Mouse (Mus musculus): ENCODE data around the gene Slc22a12. TPM values are rescaled to one million over a fixed set of nuclear protein-coding genes. Genes with fewer than 3 reads are reported as not detected.

The Slc22a12 gene
- total RNA-seq, 1 experiment from 2014 or later = not detected

GRCm38 (mm10) chr19:6522289-6522688 is 20.5 kb downstream of the Slc22a12 start:
- no peak for ATAC-seq (replicated peaks; ENCODE audit: low read depth, poor library complexity, severe bottlenecking)

- no peak for ATAC-seq (replicated peaks; ENCODE audit: low read depth, poor library complexity, severe bottlenecking)
Observed at GRCm38 (mm10) chr19:6521630-6522029, 21.2 kb downstream of the Slc22a12 start.

GRCm38 (mm10) chr19:6519483-6519882 is 23.3 kb downstream of the Slc22a12 start:
- no peak for ATAC-seq (replicated peaks; ENCODE audit: low read depth, poor library complexity, severe bottlenecking)

GRCm38 (mm10) chr19:6518601-6519000 is 24.2 kb downstream of the Slc22a12 start:
- ATAC-seq (replicated peaks; ENCODE audit: low read depth, poor library complexity, severe bottlenecking) = no peak

- no peak for ATAC-seq (replicated peaks; ENCODE audit: low read depth, poor library complexity, severe bottlenecking)
Observed at GRCm38 (mm10) chr19:6516153-6516552, 26.7 kb downstream of the Slc22a12 start.

GRCm38 (mm10) chr19:6515448-6515847 is 27.4 kb downstream of the Slc22a12 start:
- no peak for ATAC-seq (replicated peaks; ENCODE audit: low read depth, poor library complexity, severe bottlenecking)

- no peak for ATAC-seq (replicated peaks; ENCODE audit: low read depth, poor library complexity, severe bottlenecking)
Observed at GRCm38 (mm10) chr19:6514940-6515339, 27.9 kb downstream of the Slc22a12 start.

- ATAC-seq (replicated peaks; ENCODE audit: low read depth, poor library complexity, severe bottlenecking) = peak; percentile 39; the same call in 1 of the 2 replicates
Observed at GRCm38 (mm10) chr19:6513389-6514139, 29.3 kb downstream of the Slc22a12 start.

- no peak for ATAC-seq (replicated peaks; ENCODE audit: low read depth, poor library complexity, severe bottlenecking)
Observed at GRCm38 (mm10) chr19:6510546-6510945, 32.3 kb downstream of the Slc22a12 start.

- ATAC-seq (replicated peaks; ENCODE audit: low read depth, poor library complexity, severe bottlenecking) = no peak
Observed at GRCm38 (mm10) chr19:6509881-6510280, 33.0 kb downstream of the Slc22a12 start.

GRCm38 (mm10) chr19:6507393-6507792 is 35.4 kb downstream of the Slc22a12 start:
- ATAC-seq (replicated peaks; ENCODE audit: low read depth, poor library complexity, severe bottlenecking) = no peak

GRCm38 (mm10) chr19:6504656-6505045 is 38.2 kb downstream of the Slc22a12 start:
- ATAC-seq (replicated peaks; ENCODE audit: low read depth, poor library complexity, severe bottlenecking) = no peak

- ATAC-seq (replicated peaks; ENCODE audit: low read depth, poor library complexity, severe bottlenecking) = no peak
Observed at GRCm38 (mm10) chr19:6503926-6504655, 38.7 kb downstream of the Slc22a12 start.

GRCm38 (mm10) chr19:6502543-6503319 is 40.1 kb downstream of the Slc22a12 start:
- ATAC-seq (replicated peaks; ENCODE audit: low read depth, poor library complexity, severe bottlenecking) = no peak

GRCm38 (mm10) chr19:6502035-6502541 is 40.7 kb downstream of the Slc22a12 start:
- peak; percentile 69 for ATAC-seq (replicated peaks; ENCODE audit: low read depth, poor library complexity, severe bottlenecking)

GRCm38 (mm10) chr19:6500636-6501025 is 42.2 kb downstream of the Slc22a12 start:
- ATAC-seq (replicated peaks; ENCODE audit: low read depth, poor library complexity, severe bottlenecking) = no peak

- ATAC-seq (replicated peaks; ENCODE audit: low read depth, poor library complexity, severe bottlenecking) = no peak
Observed at GRCm38 (mm10) chr19:6499860-6500635, 42.8 kb downstream of the Slc22a12 start.

GRCm38 (mm10) chr19:6498350-6499131 is 44.3 kb downstream of the Slc22a12 start:
- no peak for ATAC-seq (replicated peaks; ENCODE audit: low read depth, poor library complexity, severe bottlenecking)

- no peak for ATAC-seq (replicated peaks; ENCODE audit: low read depth, poor library complexity, severe bottlenecking)
Observed at GRCm38 (mm10) chr19:6497803-6498202, 45.0 kb downstream of the Slc22a12 start.

All from common myeloid progenitor, adult 5-6 weeks (primary cell).